Mouse (Mus musculus): ENCODE measurements around the gene Slc22a17.

Slc22a17 gene

GRCm38 (mm10) chr14:54894296-54895151, 18.4 kb downstream of the Slc22a17 start:
- DNase-seq = no peak

DNA sequence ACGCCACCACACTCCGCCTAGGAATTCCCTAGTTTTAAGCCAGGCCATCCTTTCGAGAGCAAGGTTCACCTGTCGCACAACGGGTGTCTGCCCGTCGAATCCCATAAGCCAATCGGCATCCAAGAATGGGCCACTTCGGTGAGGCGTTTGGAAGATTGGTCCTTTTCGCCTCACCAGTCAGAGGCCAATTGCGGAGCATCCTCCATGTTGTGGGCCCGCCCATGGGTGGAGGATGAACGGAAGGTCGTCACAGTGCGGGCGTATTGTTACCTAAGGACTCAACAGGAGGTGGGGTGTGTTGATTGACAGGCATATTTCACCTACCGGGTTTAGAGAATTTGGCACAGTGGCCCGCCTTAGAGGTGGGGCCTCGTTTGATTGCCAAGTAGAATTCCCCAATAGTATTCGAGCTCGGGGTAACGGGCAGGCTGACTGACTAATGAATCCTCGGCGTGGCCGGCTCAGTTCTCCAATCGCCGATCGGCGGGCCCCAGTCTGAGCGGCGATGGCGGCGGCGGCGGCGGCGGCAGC, 19.2 kb downstream of the Slc22a17 start:
- DNase-seq = peak; percentile 100

DNA sequence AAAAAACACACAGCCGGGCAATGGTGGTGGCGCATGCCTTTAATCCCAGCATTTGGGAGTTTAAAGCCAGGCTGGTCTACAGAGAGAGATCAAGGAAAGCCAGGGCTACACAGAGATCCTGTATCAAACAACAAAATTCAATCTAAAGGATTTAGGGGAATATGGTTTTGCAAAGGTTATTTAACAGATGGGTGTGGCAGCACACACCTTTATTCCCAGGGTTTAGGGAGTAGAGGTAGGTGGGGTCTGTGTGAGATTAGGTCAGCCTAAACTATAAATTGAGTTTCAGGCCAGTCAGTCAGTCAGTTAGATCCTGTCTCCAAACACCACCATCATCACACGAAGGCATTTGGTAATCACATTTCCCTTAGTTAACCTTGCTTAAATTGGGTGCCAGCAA, 20.7 kb downstream of the Slc22a17 start, which contains the start of gene Pabpn1:
Gene Pabpn1, plus strand, starts transcription at position 301 of the 400 bp plus-strand sequence.
- DNase-seq = no peak

DNA sequence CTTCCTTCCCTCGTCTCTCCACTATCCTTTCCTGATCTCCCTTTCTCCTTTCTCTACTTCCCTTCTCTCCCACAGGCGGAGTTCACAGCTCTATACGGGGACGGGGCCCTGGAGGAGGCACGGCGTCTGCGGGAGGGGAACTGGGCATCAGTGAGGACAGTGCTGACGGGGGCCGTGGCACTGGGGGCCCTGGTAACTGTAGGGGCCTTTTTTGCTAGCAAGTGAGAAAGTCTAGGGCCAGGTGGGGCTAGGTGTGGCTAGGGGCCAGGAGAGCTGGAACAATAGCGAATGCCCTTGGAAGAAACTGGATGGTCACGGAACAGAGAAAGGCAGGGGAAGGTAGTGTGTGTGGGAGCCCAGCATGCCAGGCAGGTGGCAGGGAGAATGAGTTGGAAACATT, 27.6 kb downstream of the Slc22a17 start:
- no peak for DNase-seq

DNA sequence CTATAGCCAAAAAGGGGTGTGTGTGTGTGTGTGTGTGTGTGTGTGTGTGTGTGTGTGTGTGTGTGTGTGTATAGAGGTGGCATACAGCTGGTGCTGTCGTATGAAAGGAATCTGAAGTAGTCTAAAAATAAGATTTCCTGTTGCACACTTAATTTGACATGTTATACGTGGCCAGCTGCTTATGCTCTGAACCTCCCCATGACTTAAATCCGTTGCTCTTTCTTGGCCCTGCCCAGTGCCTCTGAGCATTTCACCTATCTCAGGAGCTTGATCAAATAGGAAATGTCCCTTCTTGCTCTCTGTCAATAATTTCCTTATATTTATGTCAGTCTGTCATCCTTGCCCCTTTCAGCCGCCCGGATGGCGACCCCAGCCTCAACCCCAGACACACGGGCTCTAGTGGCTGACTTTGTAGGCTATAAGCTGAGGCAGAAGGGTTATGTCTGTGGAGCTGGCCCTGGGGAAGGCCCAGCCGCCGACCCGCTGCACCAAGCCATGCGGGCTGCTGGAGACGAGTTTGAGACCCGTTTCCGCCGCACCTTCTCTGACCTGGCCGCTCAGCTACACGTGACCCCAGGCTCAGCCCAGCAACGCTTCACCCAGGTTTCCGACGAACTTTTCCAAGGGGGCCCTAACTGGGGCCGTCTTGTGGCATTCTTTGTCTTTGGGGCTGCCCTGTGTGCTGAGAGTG, 28.8 kb downstream of the Slc22a17 start:
- peak; percentile 47 for DNase-seq

DNA sequence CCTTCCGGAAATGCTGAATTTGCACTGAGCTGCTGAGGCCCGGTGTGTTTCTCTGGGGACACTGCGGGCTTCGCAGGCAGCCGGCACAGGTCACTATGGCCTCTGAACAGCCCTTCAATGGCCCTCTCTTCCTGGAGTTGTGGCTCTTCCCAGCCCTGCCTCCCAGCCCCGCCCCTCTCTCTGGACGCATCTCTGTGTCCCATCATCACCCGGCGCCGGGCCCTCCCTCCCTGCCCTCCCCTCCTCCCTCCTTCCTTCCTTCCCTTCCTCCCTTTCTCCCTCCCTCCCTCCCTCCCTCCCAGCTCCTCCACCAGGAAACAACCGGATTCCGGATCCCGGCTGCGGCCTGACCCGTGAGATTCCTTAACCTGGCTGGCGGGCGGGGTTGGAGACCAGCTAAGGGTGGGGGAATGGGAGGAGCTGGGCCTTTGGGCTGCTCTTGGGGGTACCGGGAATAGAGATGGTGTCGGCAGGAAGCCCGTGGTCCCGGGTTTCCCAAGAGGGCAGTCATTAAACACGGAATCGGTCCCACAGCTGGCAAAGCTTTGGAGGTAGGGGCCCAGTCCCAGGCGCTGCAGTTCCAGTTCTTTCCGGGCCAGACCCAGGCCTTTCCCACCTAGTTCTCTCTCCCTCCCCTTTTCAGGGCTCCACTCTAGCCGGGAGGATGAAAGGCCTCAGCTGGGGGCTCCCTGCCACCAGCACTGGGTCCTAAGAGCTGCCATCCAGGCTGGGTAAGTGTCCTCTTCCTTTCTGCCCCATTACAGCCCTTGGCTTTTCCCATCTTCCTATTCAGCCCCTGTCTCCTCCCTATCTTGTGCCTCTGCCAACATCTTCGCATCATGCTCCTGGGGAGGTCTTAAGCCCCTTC, 29.5 kb downstream of the Slc22a17 start, which contains the start of the genes Bcl2l2 and Gm20521:
Gene Bcl2l2, plus strand, starts transcription at position 224 of the 868 bp plus-strand sequence.
Gene Gm20521, plus strand, starts transcription at position 288 of the 868 bp plus-strand sequence.
- peak; percentile 88 for DNase-seq

- peak; percentile 84 for DNase-seq
These were observed 35.8 kb downstream of the Slc22a17 start, which contains the start of gene Ppp1r3e for GRCm38 (mm10) chr14:54877048-54877715. Gene Ppp1r3e (minus strand): TSS chr14:54877550.

DNA sequence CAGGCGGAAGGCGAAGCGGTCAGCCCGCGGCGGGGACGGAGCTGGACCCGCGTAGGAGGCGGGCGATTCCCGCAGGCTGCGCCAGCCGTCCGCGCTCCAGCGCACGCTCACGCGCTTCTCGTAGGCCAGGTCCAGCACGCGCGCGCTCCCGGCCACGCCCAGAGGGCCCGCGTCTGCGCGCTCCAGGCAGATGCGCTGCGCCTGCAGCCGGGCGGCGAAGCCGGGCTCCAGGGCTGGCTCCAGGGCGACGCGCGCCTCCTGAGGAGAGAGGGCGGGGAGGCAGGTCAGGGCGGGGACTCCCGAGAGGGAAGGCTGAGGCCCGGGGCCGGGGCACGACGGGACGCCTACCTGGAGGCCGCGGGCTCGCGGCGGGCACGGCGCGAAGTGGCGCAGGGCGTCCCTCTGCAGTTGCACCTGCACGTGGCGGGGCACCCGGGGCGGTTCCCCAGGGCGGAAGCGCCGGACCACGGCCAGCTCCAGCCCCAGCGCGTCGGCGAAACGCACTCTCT, 36.3 kb downstream of the Slc22a17 start:
- peak; percentile 96 for DNase-seq

GRCm38 (mm10) chr14:54875844-54876538, 36.9 kb downstream of the Slc22a17 start:
- no peak for DNase-seq

DNA sequence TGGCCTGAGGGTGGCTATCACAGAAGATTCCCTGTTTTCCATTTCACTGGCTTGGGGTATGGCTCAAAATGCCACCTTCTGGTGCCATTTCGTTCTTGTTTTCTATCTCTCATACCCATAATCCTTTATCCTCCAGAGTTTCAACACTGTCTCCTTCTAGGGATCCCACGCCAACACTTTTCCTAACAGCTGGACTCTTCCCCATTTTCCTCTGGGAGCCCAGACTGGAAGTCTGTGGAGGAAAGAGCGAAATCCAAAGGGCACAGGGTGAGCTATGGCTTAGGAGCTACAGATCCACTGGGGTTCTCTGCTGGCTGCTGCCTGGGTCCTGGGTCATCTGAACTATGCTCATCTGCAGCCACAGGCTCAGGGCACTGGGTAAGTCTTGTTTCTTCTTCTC, 38.8 kb downstream of the Slc22a17 start:
- no peak for DNase-seq

- no peak for DNase-seq
These were observed 42.1 kb downstream of the Slc22a17 start, which contains the start of gene Homez for GRCm38 (mm10) chr14:54870861-54871260. Gene Homez (minus strand): TSS chr14:54870961.

DNA sequence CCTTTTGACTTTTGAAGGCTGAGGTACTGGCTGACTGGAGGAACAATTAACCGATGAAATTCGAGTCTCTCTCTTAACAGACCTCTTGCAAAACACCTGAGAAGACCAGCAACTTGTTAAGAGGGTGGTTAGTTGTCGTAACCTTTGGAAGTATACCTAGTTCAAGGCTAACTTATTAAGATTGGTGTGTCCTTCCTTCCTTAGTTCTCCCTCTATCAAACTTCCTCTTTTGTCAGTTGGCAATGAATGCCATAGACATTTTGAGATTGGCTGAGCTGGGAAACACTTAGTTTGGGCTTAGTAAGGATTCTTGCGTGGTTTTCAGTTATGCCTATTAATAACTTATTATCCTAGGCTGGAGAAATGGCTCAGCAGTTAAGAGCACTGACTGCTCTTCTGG, 44.9 kb downstream of the Slc22a17 start:
- no peak for DNase-seq

DNA sequence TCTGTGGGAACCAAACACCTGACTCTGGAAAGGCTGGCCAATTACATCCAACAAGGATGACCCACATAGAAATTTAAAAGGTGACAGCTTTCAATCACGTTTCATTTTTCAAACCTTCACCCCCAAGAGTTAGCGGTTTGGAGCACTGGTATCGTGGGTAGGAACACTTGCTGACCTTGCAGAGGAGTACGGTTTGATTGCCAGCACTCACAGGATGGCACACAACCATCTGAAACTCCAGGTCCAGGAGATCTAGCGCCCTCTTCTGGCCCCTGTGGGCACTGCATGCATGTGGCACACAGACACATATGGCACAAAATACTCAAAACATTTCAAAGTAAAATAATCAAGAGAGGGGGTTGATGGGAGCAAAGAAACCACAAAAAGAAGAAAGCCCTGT, 46.0 kb downstream of the Slc22a17 start:
- DNase-seq = no peak

DNA sequence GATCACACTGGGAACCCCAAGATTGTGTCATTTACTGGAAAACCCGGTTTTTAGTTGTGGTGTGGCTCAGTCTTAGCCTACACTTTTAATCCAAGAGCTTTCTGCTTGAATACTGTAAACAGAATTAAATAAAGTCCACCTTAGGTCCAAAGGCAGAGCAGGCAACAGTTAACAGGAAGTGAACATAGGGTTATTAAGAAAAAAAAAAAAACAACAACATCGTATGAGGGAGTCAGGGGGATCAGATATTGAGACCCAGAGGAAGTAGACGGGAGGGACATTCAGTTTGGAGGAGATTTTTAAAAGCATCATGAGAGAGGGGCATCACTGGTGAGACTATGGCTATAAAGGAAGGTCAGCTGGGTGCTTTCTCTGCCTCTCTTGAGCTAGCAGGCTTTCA, 46.7 kb downstream of the Slc22a17 start:
- no peak for DNase-seq

DNA sequence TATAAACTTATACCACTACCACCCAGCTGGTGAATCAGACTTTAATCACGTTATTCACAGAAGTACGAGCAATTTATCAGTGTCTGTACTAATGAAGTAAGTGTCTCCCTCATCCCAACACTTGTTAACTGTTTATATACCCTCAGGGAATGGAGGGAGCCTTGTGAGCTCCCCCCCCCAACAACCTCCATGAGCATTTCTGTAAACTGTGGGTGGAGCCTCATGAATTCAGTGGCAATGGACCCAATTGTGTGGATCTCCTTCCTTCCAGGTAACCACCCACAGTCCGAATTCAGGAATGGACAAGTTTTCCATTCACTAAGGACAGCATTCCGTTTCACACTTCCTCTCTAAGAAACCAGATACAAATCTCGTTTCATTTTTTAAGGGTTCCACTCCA, 47.3 kb downstream of the Slc22a17 start:
- no peak for DNase-seq

- DNase-seq = no peak
These were observed 48.5 kb downstream of the Slc22a17 start for GRCm38 (mm10) chr14:54864313-54865036.

GRCm38 (mm10) chr14:54863501-54864312, 49.2 kb downstream of the Slc22a17 start:
- DNase-seq = peak; percentile 92

- DNase-seq = no peak
These were observed 52.4 kb downstream of the Slc22a17 start for GRCm38 (mm10) chr14:54860511-54860910.

DNA sequence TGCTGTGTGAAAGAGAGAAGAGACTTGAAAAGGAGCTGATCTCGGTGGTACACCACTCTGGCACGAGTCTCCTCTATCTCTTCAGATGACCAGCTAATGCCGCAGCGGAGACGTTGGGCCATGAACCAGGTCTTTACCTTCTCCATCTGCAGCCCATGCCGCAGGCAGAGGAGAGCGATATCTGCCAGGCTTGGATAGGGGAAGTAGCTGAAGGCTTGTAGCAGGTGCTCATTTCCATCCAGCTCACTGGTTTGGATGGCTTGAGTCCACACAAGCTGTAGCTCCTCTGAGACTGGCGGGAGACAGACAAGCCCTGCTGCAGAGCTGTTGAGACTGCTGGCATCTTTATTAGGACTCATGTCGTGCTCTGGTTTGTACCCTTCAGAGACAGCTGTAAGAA, 55.0 kb downstream of the Slc22a17 start:
- peak; percentile 84 for DNase-seq

Data from cerebellum, adult 9-11 months (tissue).